Mouse (Mus musculus): Measurements from ENCODE around the gene Phospho1.
A peak's percentile ranks its signal among the peaks of the same experiment; 100 is the strongest.

Phospho1 gene

DNA sequence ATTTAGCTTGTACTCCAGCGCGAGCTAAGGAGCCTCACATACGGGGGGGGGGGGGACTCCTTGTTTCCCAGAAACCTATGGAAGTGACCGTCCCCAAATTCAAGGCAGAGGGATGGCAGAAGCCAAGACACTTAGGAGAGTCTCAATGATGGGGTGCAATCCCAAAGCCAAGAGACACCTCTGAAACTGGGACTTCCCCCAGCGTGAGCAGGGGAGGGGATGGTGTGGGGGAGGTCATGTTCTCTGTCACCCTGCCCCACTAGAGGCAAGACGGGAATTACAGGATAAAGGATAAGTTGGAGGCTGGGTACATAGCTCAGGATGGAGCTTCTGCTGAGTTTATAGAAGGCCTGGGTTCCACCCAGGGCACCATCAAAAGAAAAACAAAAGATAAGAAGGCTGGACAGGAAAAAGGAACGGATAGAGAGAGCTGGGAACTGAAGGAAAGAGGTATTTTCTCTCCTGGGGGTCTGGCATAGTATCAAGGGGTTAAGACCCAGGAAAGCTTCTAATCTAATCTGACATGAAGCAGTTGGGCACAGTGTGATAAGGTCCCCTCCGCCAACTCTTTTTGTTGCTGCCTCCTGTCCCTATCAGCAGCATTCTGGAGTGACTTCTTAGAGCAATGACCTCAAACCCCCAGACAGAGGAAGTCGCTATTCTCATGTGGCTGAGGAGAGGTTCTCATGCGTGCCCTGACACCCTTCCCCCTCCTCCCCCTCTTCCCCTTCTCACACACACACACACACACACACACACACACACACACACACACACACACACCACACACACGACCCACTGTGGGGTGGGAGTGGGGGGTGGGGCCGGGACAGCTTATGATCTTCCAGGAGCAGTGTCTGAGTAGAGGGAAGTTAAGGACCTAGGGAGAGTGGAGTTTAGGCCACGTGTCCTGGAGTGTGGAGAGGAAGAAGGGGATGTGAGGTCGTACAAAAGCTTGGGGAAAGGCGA is 10.7 kb downstream of the Phospho1 start:
- DNase-seq: no peak

GRCm38 (mm10) chr11:95835832-95836231 is 11.5 kb downstream of the Phospho1 start:
- no peak for DNase-seq

DNA sequence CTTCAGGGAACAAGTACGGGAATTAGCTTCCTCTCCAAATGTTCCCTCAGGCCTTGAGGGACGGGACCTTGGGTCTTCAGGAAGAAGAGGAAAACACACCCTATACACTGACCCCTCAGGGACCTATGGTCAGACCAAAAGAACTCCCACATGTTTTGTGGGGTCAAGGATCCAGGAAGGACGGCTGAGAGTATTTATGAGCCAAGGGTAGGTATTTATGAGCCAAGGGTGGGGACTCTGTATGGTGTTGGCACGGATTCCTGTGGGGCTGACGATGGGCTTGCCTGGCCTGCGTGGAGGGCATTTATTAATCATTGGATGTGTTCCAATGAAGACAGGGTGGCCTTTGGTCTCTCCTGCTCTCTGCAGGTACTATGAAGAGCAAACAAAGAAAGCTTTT is 12.1 kb downstream of the Phospho1 start:
- no peak for DNase-seq

GRCm38 (mm10) chr11:95837059-95837458 is 12.8 kb downstream of the Phospho1 start, which contains the start of gene Gngt2:
TSS of gene Gngt2 (plus strand) at chr11:95837216.
- peak; percentile 41 for DNase-seq

- DNase-seq: no peak
These were observed 14.3 kb downstream of the Phospho1 start for GRCm38 (mm10) chr11:95838598-95838997.

- DNase-seq: no peak
These were observed 14.9 kb downstream of the Phospho1 start for GRCm38 (mm10) chr11:95838999-95839868.

- no peak for DNase-seq
These were observed 16.6 kb downstream of the Phospho1 start for GRCm38 (mm10) chr11:95840694-95841497.

GRCm38 (mm10) chr11:95841498-95841830 is 17.2 kb downstream of the Phospho1 start:
- DNase-seq: no peak

DNA sequence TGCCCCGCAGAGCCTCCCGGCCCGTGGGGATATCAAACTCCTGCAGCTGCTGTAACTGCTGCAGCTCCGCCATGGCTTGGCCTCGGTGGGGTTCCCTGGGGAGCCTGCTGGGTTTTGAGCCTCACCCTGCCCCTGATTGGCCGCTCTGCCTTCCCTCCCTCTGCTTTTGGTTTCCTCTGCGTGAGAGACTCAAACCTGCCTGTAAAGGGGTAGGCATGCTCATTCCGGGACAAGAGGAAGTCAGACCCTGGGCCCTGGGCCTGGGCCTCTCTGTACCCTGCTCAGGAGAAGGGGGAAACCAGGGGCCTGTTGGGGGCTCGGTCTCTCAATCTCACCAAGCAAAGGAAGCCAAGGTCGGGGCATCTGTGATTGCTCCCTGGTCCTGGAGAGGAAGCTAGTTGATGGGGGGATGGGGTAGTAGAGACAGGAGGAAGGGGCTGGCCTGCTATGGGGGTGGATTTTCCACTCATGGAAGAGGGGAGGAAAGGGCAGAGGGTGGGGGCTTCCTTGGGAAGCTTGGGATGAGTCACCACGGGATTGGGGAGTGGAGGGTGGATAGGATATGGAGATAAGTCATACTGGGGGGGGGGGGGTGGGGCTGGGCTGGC is 17.9 kb downstream of the Phospho1 start, which contains the start of gene Abi3:
Abi3 (minus strand) TSS at position 403 of the 608 bp plus-strand sequence.
- DNase-seq: no peak

- DNase-seq: no peak
These were observed 18.7 kb downstream of the Phospho1 start for GRCm38 (mm10) chr11:95842953-95843352.

DNA sequence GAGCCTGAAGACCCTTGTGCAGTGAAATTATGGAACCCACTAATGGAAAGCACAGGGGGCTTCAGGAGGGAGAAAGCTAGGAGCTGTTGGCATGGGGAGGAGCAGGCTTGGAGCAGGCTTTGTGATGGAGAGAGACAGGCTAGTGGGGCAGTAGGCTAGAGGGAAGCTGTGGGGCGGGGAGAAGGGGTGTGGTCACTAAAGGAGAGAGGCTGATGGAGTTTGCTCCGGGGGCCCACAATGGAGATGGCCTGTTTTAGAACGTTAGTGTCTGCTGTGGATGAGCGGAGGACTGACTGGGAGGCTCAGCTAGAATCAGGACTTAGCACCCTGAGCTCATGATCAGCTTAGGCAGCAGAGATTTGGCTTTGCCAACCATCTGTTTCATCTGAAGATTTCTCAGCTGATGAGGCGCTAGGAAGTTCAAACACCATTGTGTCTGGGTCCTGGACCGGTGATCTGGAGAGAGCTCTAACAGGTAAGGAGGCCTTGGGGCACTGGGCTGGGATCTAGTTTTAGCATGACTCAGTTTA is 19.2 kb downstream of the Phospho1 start:
- DNase-seq: no peak

- no peak for DNase-seq
These were observed 20.6 kb downstream of the Phospho1 start for GRCm38 (mm10) chr11:95844935-95845334.

DNA sequence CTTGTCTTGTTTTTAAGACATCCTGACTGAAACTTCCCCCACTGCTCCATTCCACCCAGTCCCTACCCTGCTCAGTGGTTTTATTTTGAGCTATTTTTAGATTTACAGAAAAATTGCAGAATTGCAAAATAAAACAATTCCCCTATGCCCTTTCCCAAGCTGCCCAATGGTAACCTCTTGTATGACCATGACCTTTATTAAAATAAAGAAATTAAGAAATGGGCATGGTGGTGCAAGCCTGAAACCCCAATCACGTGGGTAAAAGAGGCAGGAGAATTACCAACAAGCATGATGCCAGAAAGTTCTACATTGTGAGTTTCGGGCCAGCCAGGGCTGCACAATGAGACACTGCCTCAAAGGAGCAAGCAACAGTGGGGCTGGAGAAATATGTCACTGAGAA is 26.6 kb downstream of the Phospho1 start:
- no peak for DNase-seq

- peak; percentile 58 for DNase-seq
These were observed 29.4 kb downstream of the Phospho1 start for GRCm38 (mm10) chr11:95853684-95854083.

DNA sequence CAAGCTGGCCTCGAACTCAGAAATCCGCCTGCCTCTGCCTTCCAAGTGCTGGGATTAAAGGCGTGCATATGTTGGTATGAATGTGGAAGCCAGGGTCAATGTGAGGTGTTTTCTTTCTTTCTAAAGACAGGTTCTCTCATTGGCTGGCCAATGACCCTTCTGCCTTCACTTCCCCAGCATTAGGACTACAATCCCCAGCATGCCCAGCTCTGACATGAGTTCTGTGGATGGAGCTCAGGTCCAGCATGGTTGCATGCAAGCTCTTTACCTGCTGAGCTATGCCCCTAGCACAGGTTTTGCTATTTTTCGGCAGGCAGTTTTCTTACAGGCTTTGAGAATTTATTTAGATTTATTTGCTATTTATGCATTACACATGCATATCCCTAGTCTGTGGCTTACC is 33.0 kb downstream of the Phospho1 start:
- peak; percentile 36 for DNase-seq

GRCm38 (mm10) chr11:95857716-95858527 is 33.6 kb downstream of the Phospho1 start:
- no peak for DNase-seq

- peak; percentile 97 for DNase-seq
These were observed 34.5 kb downstream of the Phospho1 start for GRCm38 (mm10) chr11:95858528-95859467.

GRCm38 (mm10) chr11:95859468-95859855 is 35.2 kb downstream of the Phospho1 start:
- no peak for DNase-seq

DNA sequence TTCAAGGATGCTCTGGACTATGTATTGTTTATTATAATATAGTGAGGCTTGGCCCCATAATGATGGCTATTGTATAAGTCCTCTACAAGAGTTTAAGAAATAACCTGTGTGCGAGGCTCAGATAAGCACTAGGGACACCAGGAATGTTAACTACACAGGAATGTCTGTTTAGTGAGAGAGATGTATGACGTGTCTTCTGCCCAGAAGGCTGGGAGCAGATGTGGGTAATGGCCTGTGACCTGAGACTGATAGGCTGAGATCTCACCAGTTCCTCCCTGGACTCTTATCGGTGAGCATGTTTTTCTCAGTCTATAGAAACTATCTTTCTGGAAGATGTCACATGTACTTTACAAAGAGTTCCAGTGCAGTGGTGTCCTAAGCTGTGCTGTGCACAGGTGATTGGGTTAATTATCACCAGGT is 35.8 kb downstream of the Phospho1 start:
- no peak for DNase-seq

DNA sequence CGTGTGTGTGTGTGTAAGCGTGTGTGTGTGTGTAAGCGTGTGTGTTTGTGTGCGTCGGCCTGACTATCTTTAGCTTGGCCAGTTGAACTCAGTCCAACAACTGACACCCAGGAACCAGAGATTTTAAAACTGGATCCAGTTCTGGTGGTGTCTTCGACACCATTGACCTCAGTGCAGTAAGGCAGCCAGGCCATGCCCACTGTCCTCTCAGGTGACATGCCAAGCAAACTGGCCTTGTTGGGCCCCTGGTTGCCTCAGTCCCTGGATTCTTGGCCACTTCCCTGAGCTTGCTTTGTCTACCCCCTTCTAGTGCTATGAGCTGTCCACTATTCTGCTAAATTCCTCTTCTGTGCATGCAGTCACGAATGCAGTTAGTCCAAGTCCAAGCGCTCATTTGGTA is 37.1 kb downstream of the Phospho1 start:
- no peak for DNase-seq
